Mouse (Mus musculus): ENCODE results near the gene Grm7. TPM values are rescaled to one million over a fixed set of nuclear protein-coding genes. Genes with fewer than 3 reads are reported as not detected.

The Grm7 gene
- total RNA-seq, 2 experiments from 2014 or later: not detected

- no peak for ATAC-seq (replicated peaks; ENCODE audit: poor library complexity, severe bottlenecking)
These were observed 658.7 kb downstream of the Grm7 start for GRCm38 (mm10) chr6:111303912-111304555.

- ATAC-seq (replicated peaks; ENCODE audit: poor library complexity, severe bottlenecking): no peak
These were observed 716.3 kb downstream of the Grm7 start for GRCm38 (mm10) chr6:111361681-111362080.

- no peak for ATAC-seq (replicated peaks; ENCODE audit: poor library complexity, severe bottlenecking)
These were observed 722.7 kb downstream of the Grm7 start for GRCm38 (mm10) chr6:111368111-111368510.

- ATAC-seq (replicated peaks; ENCODE audit: poor library complexity, severe bottlenecking): no peak
These were observed 723.2 kb downstream of the Grm7 start for GRCm38 (mm10) chr6:111368551-111368950.

- no peak for ATAC-seq (replicated peaks; ENCODE audit: poor library complexity, severe bottlenecking)
These were observed 723.6 kb downstream of the Grm7 start for GRCm38 (mm10) chr6:111369013-111369412.

- no peak for ATAC-seq (replicated peaks; ENCODE audit: poor library complexity, severe bottlenecking)
These were observed 726.4 kb downstream of the Grm7 start for GRCm38 (mm10) chr6:111371581-111372349.

GRCm38 (mm10) chr6:111372626-111373380, 727.4 kb downstream of the Grm7 start:
- ATAC-seq (replicated peaks; ENCODE audit: poor library complexity, severe bottlenecking): no peak

- no peak for ATAC-seq (replicated peaks; ENCODE audit: poor library complexity, severe bottlenecking)
These were observed 735.3 kb downstream of the Grm7 start for GRCm38 (mm10) chr6:111380710-111381109.

GRCm38 (mm10) chr6:111408750-111409149, 763.4 kb downstream of the Grm7 start:
- no peak for ATAC-seq (replicated peaks; ENCODE audit: poor library complexity, severe bottlenecking)

- no peak for ATAC-seq (replicated peaks; ENCODE audit: poor library complexity, severe bottlenecking)
These were observed 779.4 kb downstream of the Grm7 start for GRCm38 (mm10) chr6:111424737-111425136.

- ATAC-seq (replicated peaks; ENCODE audit: poor library complexity, severe bottlenecking): no peak
These were observed 800.8 kb downstream of the Grm7 start for GRCm38 (mm10) chr6:111446228-111446627.

GRCm38 (mm10) chr6:111447851-111448250, 802.5 kb downstream of the Grm7 start:
- no peak for ATAC-seq (replicated peaks; ENCODE audit: poor library complexity, severe bottlenecking)

- ATAC-seq (replicated peaks; ENCODE audit: poor library complexity, severe bottlenecking): no peak
These were observed 803.8 kb downstream of the Grm7 start for GRCm38 (mm10) chr6:111449054-111449783.

- no peak for ATAC-seq (replicated peaks; ENCODE audit: poor library complexity, severe bottlenecking)
These were observed 836.5 kb downstream of the Grm7 start for GRCm38 (mm10) chr6:111481866-111482265.

- ATAC-seq (replicated peaks; ENCODE audit: poor library complexity, severe bottlenecking): no peak
These were observed 840.7 kb downstream of the Grm7 start for GRCm38 (mm10) chr6:111486081-111486480.

- no peak for ATAC-seq (replicated peaks; ENCODE audit: poor library complexity, severe bottlenecking)
These were observed 842.2 kb downstream of the Grm7 start for GRCm38 (mm10) chr6:111487556-111487955.

- ATAC-seq (replicated peaks; ENCODE audit: poor library complexity, severe bottlenecking): no peak
These were observed 846.8 kb downstream of the Grm7 start for GRCm38 (mm10) chr6:111492166-111492565.

GRCm38 (mm10) chr6:111499542-111499941, 854.2 kb downstream of the Grm7 start:
- no peak for ATAC-seq (replicated peaks; ENCODE audit: poor library complexity, severe bottlenecking)

GRCm38 (mm10) chr6:111510768-111511459, 865.5 kb downstream of the Grm7 start:
- no peak for ATAC-seq (replicated peaks; ENCODE audit: poor library complexity, severe bottlenecking)

- no peak for ATAC-seq (replicated peaks; ENCODE audit: poor library complexity, severe bottlenecking)
These were observed 867.0 kb downstream of the Grm7 start for GRCm38 (mm10) chr6:111512359-111512758.
